Mouse (Mus musculus) liver, postnatal 0 days (tissue): ENCODE data around the gene Plekho2.

Experiments used
- CTCF ChIP-seq: sonication (generic); IDR thresholded peaks from 2 replicates; pipeline ENCODE4 v1.5.1; 2016; ENCODE audit warnings: antibody characterized with exemption, low read depth
- EP300 ChIP-seq: IDR thresholded peaks from 2 replicates; pipeline ENCODE4 v1.6.1; 2016; ENCODE audit warnings: antibody characterized with exemption, low read depth, mild to moderate bottlenecking

DNA sequence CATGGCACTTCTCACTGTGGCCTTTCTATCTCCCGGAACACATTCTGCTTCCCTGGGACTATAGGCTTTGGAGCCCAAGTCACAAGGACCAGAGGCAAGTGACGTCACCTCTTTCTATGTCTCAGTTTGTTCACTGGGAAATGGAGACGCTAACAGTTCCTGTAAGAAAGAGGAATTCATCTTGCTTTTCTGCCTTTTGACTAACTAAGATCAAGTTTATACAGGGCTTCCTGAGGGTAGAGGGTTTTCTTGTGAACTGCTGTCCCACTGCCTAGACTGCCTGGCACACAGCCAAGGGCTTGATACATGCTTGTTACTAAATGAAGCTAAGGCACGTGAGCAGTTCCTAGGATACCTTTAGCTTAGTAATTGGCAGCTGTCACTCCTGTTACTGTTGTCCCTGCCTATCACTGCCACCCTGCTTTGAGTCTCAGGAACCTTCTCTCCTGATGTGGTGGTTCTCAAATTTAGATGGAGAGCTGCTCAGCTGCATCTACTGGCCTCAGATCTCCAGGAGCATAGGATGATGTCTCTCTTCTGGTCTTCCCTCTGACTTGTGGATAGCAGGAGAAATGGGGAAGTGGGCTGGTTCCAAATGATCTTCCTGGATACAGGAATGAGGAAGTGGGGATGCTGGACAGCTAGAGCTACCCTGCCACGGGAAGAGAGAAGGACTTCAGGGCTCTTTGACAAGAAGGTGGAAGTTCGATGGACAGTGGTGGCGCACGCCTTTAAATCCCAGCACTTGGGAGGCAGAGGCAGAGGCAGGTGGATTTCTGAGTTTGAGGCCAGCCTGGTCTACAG, 4.2 kb downstream of the Plekho2 start:
- TF ChIP-seq EP300 (no peak), CTCF (no peak)
